Mouse (Mus musculus): ENCODE data around the gene Cdcp1. TPM values are rescaled to one million over a fixed set of nuclear protein-coding genes. Genes with fewer than 3 reads are reported as not detected.

Gene Cdcp1
- polyA plus RNA-seq, 1 experiment = 17.9 TPM

GRCm38 (mm10) chr9:123123017-123123416 lies 92.8 kb downstream of the Cdcp1 start:
- DNase-seq = no peak
- no peaks in the 10 kb centered on the region for H3K4me1 ChIP-seq (ENCODE audit: control insufficient read depth, insufficient read depth, low read length)
- TF ChIP-seq POLR2A (IDR thresholded peaks at IDR 0.05; ENCODE audit: low read depth, low read length) (no peak), CTCF (conservative IDR thresholded peaks at IDR 0.05; ENCODE audit: insufficient read depth, insufficient read length, low read depth, low read length) (no peak)
- WGBS = 90% methylated on average over 3 of the region's 3 CpGs
- no peaks in the 10 kb centered on the region for H3K27me3 ChIP-seq (replicated peaks; ENCODE audit: control insufficient read depth, insufficient read depth, low read length)
- no peak overlapping the region for H3K27ac ChIP-seq (ENCODE audit: insufficient read depth, low read depth, low read length)
- H3K36me3 ChIP-seq (ENCODE audit: control insufficient read depth, insufficient read depth, low read length) = no peaks in the 10 kb centered on the region; the same call in 1 of the 2 replicates
- no peak overlapping the region for H3K4me3 ChIP-seq (ENCODE audit: insufficient read depth, low read depth, low read length)

Other genes with a start within 250 kb of the Cdcp1 start
- 19.8 and 23.1 TPM in 2 replicates for gene Tmem42, start 194.7 kb downstream of the Cdcp1 start, polyA plus RNA-seq (2012; rRNA removed)
- 0.04 TPM in 1 of 2 replicates, not detected in the other for gene Tgm4, start 181.3 kb downstream of the Cdcp1 start, polyA plus RNA-seq (2012; rRNA removed)
- gene Zdhhc3, start 102.8 kb downstream of the Cdcp1 start, polyA plus RNA-seq (2012; rRNA removed) = 97.4 and 141 TPM in 2 replicates
- 34.9 and 44.3 TPM in 2 replicates for gene Exosc7, start 102.8 kb downstream of the Cdcp1 start, polyA plus RNA-seq (2012; rRNA removed)
- 16.2 and 24.9 TPM in 2 replicates for gene Clec3b, start 65.1 kb downstream of the Cdcp1 start, polyA plus RNA-seq (2012; rRNA removed)
- 2.8 and 5.4 TPM in 2 replicates for gene Tmem158, start 44.7 kb upstream of the Cdcp1 start, polyA plus RNA-seq (2012; rRNA removed)
- gene Lars2, start 150.9 kb upstream of the Cdcp1 start, polyA plus RNA-seq (2012; rRNA removed) = 432 and 1,036 TPM in 2 replicates

Data from kidney, adult 2 months (tissue).